8 mouse cellular contexts compared by ENCODE assay signal in genomic region chr8:120364093-120364725, GRCm38 (mm10).
DNase-seq lines count a peak whose midpoint lies in the region; ATAC-seq and TF ChIP-seq lines count a peak whose summit lies in the region.

No protein-coding gene starts in this region.

- H3K9ac ChIP-seq in kidney, embryonic 14.5 days (ENCODE audit: low read depth, low read length) = no peak overlapping the region; the same call in 1 of the 2 replicates
- H3K9ac ChIP-seq in stomach, embryonic 16.5 days (ENCODE audit: low read length) = 0 out of 2 replicates have a peak overlapping the region, but pooled peaks have one; percentile 7

- peak; percentile 60 to 71 for DNase-seq in cerebellum, postnatal 25 days
- DNase-seq in cerebellum, postnatal 4 days (ENCODE audit: low spot score in 2 of 2) = no peak
- DNase-seq in gastrocnemius, postnatal 14 days = peak; percentile 53
- peak; percentile 58 for DNase-seq in lung, postnatal 14 days
- DNase-seq in left cerebral cortex, postnatal 36 days (ENCODE audit: low spot score in 2 of 2) = no peak

- peak; percentile 86 for TF ChIP-seq CTCF in E14TG2a.4 (conservative IDR thresholded peaks at IDR 0.05; ENCODE audit: low read length)

- peak overlapping the region; percentile 48; the same call in 1 of the 2 replicates for H3K27ac ChIP-seq in kidney, embryonic 14.5 days (ENCODE audit: low read depth, low read length)
- 0 out of 2 replicates have a peak overlapping the region, but pooled peaks have one; percentile 18 for H3K27ac ChIP-seq in stomach, embryonic 16.5 days (ENCODE audit: low read length)

- no peaks in the 10 kb centered on the region for H3K9me3 ChIP-seq in E14TG2a.4 (ENCODE audit: low read length)
- H3K9me3 ChIP-seq in kidney, embryonic 14.5 days (ENCODE audit: control insufficient read depth, low read length) = no peaks in the 10 kb centered on the region
- no peaks in the 10 kb centered on the region for H3K9me3 ChIP-seq in stomach, embryonic 16.5 days (replicated peaks; ENCODE audit: control insufficient read depth, low read length)

- 0 out of 2 replicates have a peak, but pooled peaks have one; percentile 15 for ATAC-seq in kidney, embryonic 14.5 days (ENCODE audit: low FRiP score, low TSS enrichment)
- ATAC-seq in stomach, embryonic 16.5 days (ENCODE audit: insufficient read depth, low FRiP score) = no peak

- intact Hi-C loops in gastrocnemius, postnatal 14 days (cut with DNase I; ENCODE audit: low total_unique reads) = no loop called here
- intact Hi-C loops in left cerebral cortex, postnatal 36 days (cut with DNase I) = loop anchor here (5.0 kb wide), 1 partner anchor 42 kb away; no protein-coding TSS in a partner anchor

- no peaks in the 10 kb centered on the region; the same call in 1 of the 2 replicates for H3K27me3 ChIP-seq in E14TG2a.4 (ENCODE audit: insufficient read depth, low read length)
- H3K27me3 ChIP-seq in kidney, embryonic 14.5 days (ENCODE audit: control insufficient read depth, insufficient read depth, low read length) = no peaks in the 10 kb centered on the region
- H3K27me3 ChIP-seq in stomach, embryonic 16.5 days (ENCODE audit: control insufficient read depth, insufficient read depth, low read length) = no peaks in the 10 kb centered on the region

- H3K36me3 ChIP-seq in E14TG2a.4 (ENCODE audit: insufficient read depth, low read length) = no peaks in the 10 kb centered on the region
- no peaks in the 10 kb centered on the region for H3K36me3 ChIP-seq in kidney, embryonic 14.5 days (ENCODE audit: control insufficient read depth, insufficient read depth, low read length)
- H3K36me3 ChIP-seq in stomach, embryonic 16.5 days (ENCODE audit: control insufficient read depth, insufficient read depth, low read length) = no peaks in the 10 kb centered on the region

- H3K4me3 ChIP-seq in E14TG2a.4 (replicated peaks; ENCODE audit: low read length) = peak overlapping the region; percentile 39; the same call in 1 of the 2 replicates
- H3K4me3 ChIP-seq in kidney, embryonic 14.5 days (ENCODE audit: low read length) = no peak overlapping the region
- H3K4me3 ChIP-seq in stomach, embryonic 16.5 days (replicated peaks; ENCODE audit: low read length) = no peak overlapping the region

- H3K4me1 ChIP-seq in E14TG2a.4 (replicated peaks; ENCODE audit: low read depth, low read length) = peaks cover 93% of the 10 kb centered on the region
- peaks cover 35% of the 10 kb centered on the region for H3K4me1 ChIP-seq in kidney, embryonic 14.5 days (ENCODE audit: control insufficient read depth, insufficient read depth, low read length)
- H3K4me1 ChIP-seq in stomach, embryonic 16.5 days (ENCODE audit: control insufficient read depth, insufficient read depth, low read length) = peaks cover 36% of the 10 kb centered on the region

- 41% methylated on average over 7 of the region's 7 CpGs for WGBS in kidney, embryonic 14.5 days
- 53% methylated on average over 7 of the region's 7 CpGs for WGBS in stomach, embryonic 16.5 days

- no peak overlapping the region for H3K4me2 ChIP-seq in kidney, embryonic 14.5 days (replicated peaks; ENCODE audit: low read depth, low read length)
- no peak overlapping the region for H3K4me2 ChIP-seq in stomach, embryonic 16.5 days (ENCODE audit: low read depth, low read length)

Comparison
In these comparisons a context has a peak if more than half of its experiments do, and no peak if none do; other contexts are left out.
1. DNase-seq: peak in cerebellum, postnatal 25 days (2 of 2), gastrocnemius, postnatal 14 days (single experiment) and lung, postnatal 14 days (single experiment); none in cerebellum, postnatal 4 days (0 of 2) and left cerebral cortex, postnatal 36 days (0 of 2).